Mouse (Mus musculus): ENCODE results near the gene Kras.

GRCm38 (mm10) chr6:145193446-145193845 is 56.6 kb downstream of the Kras start:
- TF ChIP-seq POLR2A (IDR thresholded peaks at IDR 0.05; ENCODE audit: insufficient read depth, low read length) (no peak), CTCF (IDR thresholded peaks at IDR 0.05; ENCODE audit: low read depth, low read length) (no peak)

All from ES-Bruce4 (cell line).